Mouse (Mus musculus): ENCODE results near the gene Cd302. TPM values are rescaled to one million over a fixed set of nuclear protein-coding genes. Genes with fewer than 3 reads are reported as not detected.
A peak's percentile ranks its signal among the peaks of the same experiment; 100 is the strongest.

The Cd302 gene
- polyA plus RNA-seq, 1 experiment from 2014 or later = 349 TPM

DNA sequence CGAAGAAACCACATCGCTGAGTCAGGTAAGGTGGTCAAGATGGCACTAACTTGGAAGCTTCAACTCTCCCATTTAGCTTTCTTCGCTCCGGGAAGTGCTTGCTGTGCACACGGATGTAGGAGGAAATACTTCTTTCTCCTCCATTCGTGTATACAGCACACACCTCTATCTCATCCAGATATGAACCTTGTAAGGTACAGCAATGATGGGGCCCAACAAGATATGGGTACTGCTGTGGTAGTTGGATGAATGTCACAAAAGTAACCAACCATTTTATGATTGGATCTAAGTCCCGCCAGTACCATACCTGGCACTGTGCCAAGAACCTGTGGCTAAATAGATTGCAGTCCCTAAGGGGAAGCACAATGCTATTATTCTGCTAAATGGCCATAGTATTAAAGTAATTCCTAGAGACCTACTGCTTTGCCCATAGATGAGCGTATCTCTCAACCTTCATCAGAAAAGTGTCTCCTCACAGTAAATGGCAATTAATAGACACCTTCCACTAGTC lies 874 bp upstream of the Cd302 start:
- ATAC-seq (no peak), DNase-seq (no peak)
- Histone ChIP-seq H3K9ac (replicated peaks) (peak overlapping the region; percentile 26; the same call in 1 of the 2 replicates), H3K4me2 (ENCODE audit: low read depth, low read length) (peak overlapping the region; percentile 73; the same call in 1 of the 2 replicates), H3K9me3 (ENCODE audit: low read length) (no peaks in the 10 kb centered on the region), H3K27ac (ENCODE audit: low read depth) (peak overlapping the region; percentile 96), H3K4me1 (ENCODE audit: insufficient read depth) (peaks cover 15% of the 10 kb centered on the region), H3K27me3 (ENCODE audit: insufficient read depth, low read length) (no peaks in the 10 kb centered on the region), H3K36me3 (replicated peaks; ENCODE audit: insufficient read depth, low read length) (peaks cover 3% of the 10 kb centered on the region; the same call in 1 of the 2 replicates), H3K4me3 (ENCODE audit: low read depth, low read length) (no peak overlapping the region)
- WGBS (ENCODE audit: insufficient replicate concordance) = 78% methylated on average over 8 of the region's 8 CpGs
- TF ChIP-seq EP300 (IDR thresholded peaks at IDR 0.05; ENCODE audit: low read depth) (no peak), CTCF (IDR thresholded peaks at IDR 0.05; ENCODE audit: low read depth) (no peak)

GRCm38 (mm10) chr2:60283751-60284466 lies 379 bp downstream of the Cd302 start:
- peak overlapping the region; percentile 69 for H3K9ac ChIP-seq (replicated peaks)
- WGBS (ENCODE audit: insufficient replicate concordance) = 1% methylated on average over 42 of the region's 42 CpGs
- peaks cover 8% of the 10 kb centered on the region; the same call in 1 of the 2 replicates for H3K36me3 ChIP-seq (replicated peaks; ENCODE audit: insufficient read depth, low read length)
- H3K4me3 ChIP-seq (ENCODE audit: low read depth, low read length) = peak overlapping the region; percentile 50
- peak overlapping the region; percentile 96 for H3K27ac ChIP-seq (ENCODE audit: low read depth)
- DNase-seq = peak; percentile 78
- H3K4me1 ChIP-seq (ENCODE audit: insufficient read depth) = peaks cover 14% of the 10 kb centered on the region
- no peaks in the 10 kb centered on the region for H3K9me3 ChIP-seq (ENCODE audit: low read length)
- TF ChIP-seq EP300 (IDR thresholded peaks at IDR 0.05; ENCODE audit: low read depth) = no peak
- no peak for TF ChIP-seq CTCF (IDR thresholded peaks at IDR 0.05; ENCODE audit: low read depth)
- H3K27me3 ChIP-seq (ENCODE audit: insufficient read depth, low read length) = no peaks in the 10 kb centered on the region
- ATAC-seq = peak; percentile 87
- peak overlapping the region; percentile 73 for H3K4me2 ChIP-seq (ENCODE audit: low read depth, low read length)

DNA sequence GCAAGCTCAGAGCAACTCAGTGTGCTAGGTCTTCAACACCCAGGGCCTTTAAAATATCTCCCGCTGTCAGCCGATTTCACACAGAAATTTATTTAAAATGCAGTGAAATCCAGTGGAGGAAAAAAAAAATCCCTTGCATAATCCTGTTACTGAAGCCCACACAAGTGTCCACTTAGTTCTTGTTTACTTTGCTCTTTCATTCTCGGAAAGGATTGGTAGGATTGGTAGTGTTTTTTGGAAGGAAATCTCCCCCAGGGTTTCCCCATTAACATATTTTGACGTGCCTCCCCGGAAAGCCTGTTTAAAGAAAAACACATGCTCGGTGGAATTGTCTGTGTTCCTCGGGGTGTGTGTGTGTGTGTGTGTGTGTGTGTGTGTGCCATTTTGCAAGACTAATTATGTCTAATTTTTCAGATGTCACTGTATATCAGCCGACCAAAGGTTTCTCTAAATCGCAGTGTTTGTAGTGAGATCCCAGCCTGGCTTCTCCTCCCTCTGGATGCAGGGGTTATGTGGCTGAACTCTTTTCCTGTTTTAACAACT lies 1.0 kb downstream of the Cd302 start:
- 18% methylated on average over 9 of the region's 9 CpGs for WGBS (ENCODE audit: insufficient replicate concordance)
- peaks cover 9% of the 10 kb centered on the region; the same call in 1 of the 2 replicates for H3K4me1 ChIP-seq (ENCODE audit: insufficient read depth)
- ATAC-seq (no peak), DNase-seq (no peak)
- H3K27ac ChIP-seq (ENCODE audit: low read depth) = peak overlapping the region; percentile 96
- H3K9ac ChIP-seq (replicated peaks) = peak overlapping the region; percentile 69
- peak overlapping the region; percentile 50 for H3K4me3 ChIP-seq (ENCODE audit: low read depth, low read length)
- TF ChIP-seq EP300 (IDR thresholded peaks at IDR 0.05; ENCODE audit: low read depth) (no peak), CTCF (IDR thresholded peaks at IDR 0.05; ENCODE audit: low read depth) (no peak)
- H3K4me2 ChIP-seq (ENCODE audit: low read depth, low read length) = peak overlapping the region; percentile 73
- no peaks in the 10 kb centered on the region for H3K27me3 ChIP-seq (ENCODE audit: insufficient read depth, low read length)
- H3K9me3 ChIP-seq (ENCODE audit: low read length) = no peaks in the 10 kb centered on the region
- H3K36me3 ChIP-seq (replicated peaks; ENCODE audit: insufficient read depth, low read length) = peaks cover 8% of the 10 kb centered on the region; the same call in 1 of the 2 replicates

GRCm38 (mm10) chr2:60282625-60283024 lies 1.7 kb downstream of the Cd302 start:
- Histone ChIP-seq H3K36me3 (replicated peaks; ENCODE audit: insufficient read depth, low read length) (peaks cover 8% of the 10 kb centered on the region; the same call in 1 of the 2 replicates), H3K4me3 (ENCODE audit: low read depth, low read length) (peak overlapping the region; percentile 50), H3K27me3 (ENCODE audit: insufficient read depth, low read length) (no peaks in the 10 kb centered on the region), H3K9me3 (ENCODE audit: low read length) (no peaks in the 10 kb centered on the region), H3K9ac (replicated peaks) (peak overlapping the region; percentile 69), H3K27ac (ENCODE audit: low read depth) (peak overlapping the region; percentile 96), H3K4me2 (ENCODE audit: low read depth, low read length) (peak overlapping the region; percentile 73), H3K4me1 (ENCODE audit: insufficient read depth) (peaks cover 9% of the 10 kb centered on the region; the same call in 1 of the 2 replicates)
- WGBS (ENCODE audit: insufficient replicate concordance) = 43% methylated on average over 4 of the region's 4 CpGs
- DNase-seq = no peak
- TF ChIP-seq EP300 (IDR thresholded peaks at IDR 0.05; ENCODE audit: low read depth) = no peak
- no peak for TF ChIP-seq CTCF (IDR thresholded peaks at IDR 0.05; ENCODE audit: low read depth)
- ATAC-seq = no peak

DNA sequence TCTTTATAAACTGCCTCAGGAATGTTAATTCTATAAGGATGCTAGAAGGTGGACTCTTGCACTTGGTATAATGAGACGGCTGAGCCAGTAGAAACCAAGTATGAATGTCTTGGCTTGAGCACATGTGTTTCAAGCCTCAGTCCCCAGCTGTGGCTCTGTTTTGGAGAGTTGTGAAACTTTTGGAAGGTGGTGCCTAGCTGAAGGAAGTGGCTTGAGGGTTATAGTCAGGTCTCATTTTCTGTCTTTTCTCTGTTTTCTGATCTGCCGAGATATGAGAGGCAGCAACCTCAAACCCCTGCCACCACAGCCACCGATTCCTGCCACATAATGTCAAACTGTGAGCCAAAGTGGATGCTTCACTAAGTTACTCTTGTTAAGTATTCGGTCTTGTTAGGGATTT lies 5.7 kb downstream of the Cd302 start:
- 45% methylated on average over 4 of the region's 4 CpGs for WGBS (ENCODE audit: insufficient replicate concordance)
- peaks cover 8% of the 10 kb centered on the region for H3K36me3 ChIP-seq (replicated peaks; ENCODE audit: insufficient read depth, low read length)
- H3K9me3 ChIP-seq (ENCODE audit: low read length) = no peaks in the 10 kb centered on the region
- no peak overlapping the region for H3K4me2 ChIP-seq (ENCODE audit: low read depth, low read length)
- H3K4me3 ChIP-seq (ENCODE audit: low read depth, low read length) = no peak overlapping the region
- DNase-seq (no peak), ATAC-seq (no peak)
- H3K4me1 ChIP-seq (ENCODE audit: insufficient read depth) = no peaks in the 10 kb centered on the region; the same call in 1 of the 2 replicates
- H3K9ac ChIP-seq (replicated peaks) = no peak overlapping the region
- no peak for TF ChIP-seq EP300 (IDR thresholded peaks at IDR 0.05; ENCODE audit: low read depth)
- no peak overlapping the region for H3K27ac ChIP-seq (ENCODE audit: low read depth)
- H3K27me3 ChIP-seq (ENCODE audit: insufficient read depth, low read length) = no peaks in the 10 kb centered on the region

DNA sequence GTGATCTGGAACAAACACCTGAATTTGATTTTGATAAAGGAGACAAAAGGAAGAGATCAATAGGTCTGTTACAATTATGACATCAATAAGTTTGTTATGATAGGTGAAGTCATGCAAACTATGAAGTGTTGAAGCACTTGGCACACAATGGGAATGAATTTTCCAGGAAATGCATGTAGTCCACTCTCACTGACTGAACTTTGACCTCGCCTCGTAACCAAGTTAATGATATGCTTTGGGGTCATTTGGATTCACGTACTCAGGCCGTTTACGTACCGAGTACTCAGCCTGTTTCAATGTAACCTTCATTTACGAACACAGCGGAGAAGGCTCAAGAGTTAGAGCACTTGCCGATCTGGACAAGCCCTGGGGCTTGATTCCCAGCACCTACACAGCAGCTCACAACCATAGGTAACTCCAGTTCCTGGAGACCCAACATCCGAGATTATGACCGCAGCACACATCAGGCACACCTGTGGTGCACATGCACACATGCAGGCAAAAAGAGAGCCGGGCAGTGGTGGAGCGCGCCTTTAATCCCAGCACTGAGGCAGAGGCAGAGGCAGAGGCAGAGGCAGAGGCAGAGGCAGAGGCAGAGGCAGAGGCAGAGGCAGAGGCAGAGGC lies 14.3 kb downstream of the Cd302 start:
- H3K4me2 ChIP-seq (ENCODE audit: low read depth, low read length) = no peak overlapping the region
- no peak overlapping the region for H3K4me3 ChIP-seq (ENCODE audit: low read depth, low read length)
- no peaks in the 10 kb centered on the region for H3K27me3 ChIP-seq (ENCODE audit: insufficient read depth, low read length)
- DNase-seq = peak; percentile 40
- TF ChIP-seq CTCF (IDR thresholded peaks at IDR 0.05; ENCODE audit: low read depth) (no peak), EP300 (IDR thresholded peaks at IDR 0.05; ENCODE audit: low read depth) (peak; percentile 43; the same call in 1 of the 2 replicates)
- H3K9me3 ChIP-seq (ENCODE audit: low read length) = no peaks in the 10 kb centered on the region
- no peak overlapping the region for H3K9ac ChIP-seq (replicated peaks)
- H3K27ac ChIP-seq (ENCODE audit: low read depth) = peak overlapping the region; percentile 82
- ATAC-seq = peak; percentile 95
- peaks cover 3% of the 10 kb centered on the region for H3K4me1 ChIP-seq (ENCODE audit: insufficient read depth)
- WGBS (ENCODE audit: insufficient replicate concordance) = 76% methylated on average over 14 of the region's 14 CpGs
- H3K36me3 ChIP-seq (replicated peaks; ENCODE audit: insufficient read depth, low read length) = peaks cover 9% of the 10 kb centered on the region

Data from liver, postnatal 0 days (tissue).